14 mouse cellular contexts compared by ENCODE assay signal in the genomic region with DNA sequence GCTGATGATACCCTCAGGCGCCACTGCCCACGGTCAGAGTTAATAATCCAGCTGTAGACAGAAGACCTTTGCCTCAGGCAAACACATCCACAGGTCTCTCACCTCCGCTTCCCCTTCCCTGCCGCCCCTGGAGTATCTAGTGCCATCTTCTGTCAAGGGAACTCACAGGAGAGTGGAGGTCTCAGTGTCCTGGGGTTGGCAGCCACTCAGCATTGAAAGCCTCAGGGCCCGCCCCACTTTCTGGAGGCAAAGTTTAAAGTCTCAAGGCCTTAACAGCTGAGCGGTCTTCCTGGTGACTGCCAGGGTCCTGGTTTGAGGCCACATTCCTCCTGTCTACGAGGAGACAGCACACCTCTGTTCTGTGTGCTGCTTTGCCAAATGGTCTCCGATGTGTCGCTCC. TPM values are rescaled to one million over a fixed set of nuclear protein-coding genes. Genes with fewer than 3 reads are reported as not detected.
"Had no signal": no experiment of that assay in that cellular context is flagged by ENCODE, and none has a peak within 500 bp of the region (broad histone marks: within the 10 kb centered on the region; RNA-seq: fewer than 3 reads in every experiment).

No protein-coding gene starts in this region.

- DNase-seq: lung, embryonic 14.5 days; lung, postnatal 10 days; lung, postnatal 4 days; thymus, postnatal 4 days had no signal

- H3K4me1 ChIP-seq: liver, embryonic 15.5 days had no signal

- H3K4me3 ChIP-seq: limb, embryonic 15.5 days; liver, embryonic 15.5 days; midbrain, embryonic 10.5 days; midbrain, embryonic 15.5 days; neural tube, embryonic 12.5 days had no signal

- H3K4me2 ChIP-seq: limb, embryonic 15.5 days; liver, embryonic 15.5 days; lung, embryonic 14.5 days; midbrain, embryonic 15.5 days; neural tube, embryonic 12.5 days had no signal

- H3K9ac ChIP-seq: limb, embryonic 15.5 days; liver, embryonic 15.5 days; lung, embryonic 14.5 days; midbrain, embryonic 15.5 days; neural tube, embryonic 12.5 days had no signal

- H3K9me3 ChIP-seq: limb, embryonic 15.5 days; liver, embryonic 15.5 days; midbrain, embryonic 10.5 days; midbrain, embryonic 15.5 days; neural tube, embryonic 12.5 days had no signal

- H3K27ac ChIP-seq: hindbrain, postnatal 0 days; limb, embryonic 15.5 days; liver, embryonic 15.5 days; midbrain, embryonic 10.5 days; midbrain, embryonic 15.5 days; neural tube, embryonic 12.5 days; stomach, postnatal 0 days had no signal

- H3K36me3 ChIP-seq: limb, embryonic 15.5 days; liver, embryonic 15.5 days; midbrain, embryonic 10.5 days; midbrain, embryonic 15.5 days; neural tube, embryonic 12.5 days had no signal

- ATAC-seq: hindbrain, postnatal 0 days; midbrain, embryonic 15.5 days had no signal

RNA-seq across cellular contexts. Expression of a gene that starts 3.2 kb away (rescaled TPM):
- total RNA-seq: megakaryocyte, adult 5-6 weeks; monocyte, adult 5-6 weeks; neutrophil, adult 5-6 weeks had no signal

RNA-seq across cellular contexts. Expression of a gene that starts 36.3 kb away (rescaled TPM):
- total RNA-seq: megakaryocyte, adult 5-6 weeks; monocyte, adult 5-6 weeks; neutrophil, adult 5-6 weeks had no signal
